Mouse (Mus musculus) 3134 (cell line): ENCODE measurements around the gene Kdelr1.
"Not testable (repeated sequence)": the region's sequence is repeated elsewhere in the genome, so short reads cannot be mapped to it uniquely, and the experiment has no call there.

Experiments used
- DNase-seq: peaks from one replicate; pipeline ENCODE4 v3.0.0-alpha.2; 2011; ENCODE audit warnings: low spot score; ENCODE audit not compliant: insufficient read length; ENCODE audit errors: extremely low read depth

The Kdelr1 gene

DNA sequence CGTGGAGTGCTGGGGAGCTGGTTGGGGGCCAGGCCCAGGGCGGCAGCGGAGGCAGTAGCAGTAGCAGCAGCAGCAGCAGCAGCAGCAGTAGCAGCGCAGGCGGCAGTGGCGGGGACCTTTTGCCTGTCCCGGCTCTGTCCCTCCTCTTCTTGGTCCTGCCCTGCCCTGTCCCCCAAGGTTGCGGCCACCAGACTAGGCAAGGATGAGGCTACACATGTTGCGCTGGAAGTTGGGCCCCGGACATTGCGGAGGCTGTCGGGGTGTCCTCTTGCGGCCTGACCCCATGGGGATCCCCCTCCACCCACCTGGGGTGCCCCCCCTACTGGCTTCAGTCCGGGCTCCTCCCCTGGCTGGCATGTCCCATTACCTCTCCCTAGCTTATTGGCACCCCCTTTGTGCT lies 2.8 kb upstream of the Kdelr1 start:
- no peak for DNase-seq

- DNase-seq = no peak
Observed at GRCm38 (mm10) chr7:45870282-45871058, 2.1 kb upstream of the Kdelr1 start.

DNA sequence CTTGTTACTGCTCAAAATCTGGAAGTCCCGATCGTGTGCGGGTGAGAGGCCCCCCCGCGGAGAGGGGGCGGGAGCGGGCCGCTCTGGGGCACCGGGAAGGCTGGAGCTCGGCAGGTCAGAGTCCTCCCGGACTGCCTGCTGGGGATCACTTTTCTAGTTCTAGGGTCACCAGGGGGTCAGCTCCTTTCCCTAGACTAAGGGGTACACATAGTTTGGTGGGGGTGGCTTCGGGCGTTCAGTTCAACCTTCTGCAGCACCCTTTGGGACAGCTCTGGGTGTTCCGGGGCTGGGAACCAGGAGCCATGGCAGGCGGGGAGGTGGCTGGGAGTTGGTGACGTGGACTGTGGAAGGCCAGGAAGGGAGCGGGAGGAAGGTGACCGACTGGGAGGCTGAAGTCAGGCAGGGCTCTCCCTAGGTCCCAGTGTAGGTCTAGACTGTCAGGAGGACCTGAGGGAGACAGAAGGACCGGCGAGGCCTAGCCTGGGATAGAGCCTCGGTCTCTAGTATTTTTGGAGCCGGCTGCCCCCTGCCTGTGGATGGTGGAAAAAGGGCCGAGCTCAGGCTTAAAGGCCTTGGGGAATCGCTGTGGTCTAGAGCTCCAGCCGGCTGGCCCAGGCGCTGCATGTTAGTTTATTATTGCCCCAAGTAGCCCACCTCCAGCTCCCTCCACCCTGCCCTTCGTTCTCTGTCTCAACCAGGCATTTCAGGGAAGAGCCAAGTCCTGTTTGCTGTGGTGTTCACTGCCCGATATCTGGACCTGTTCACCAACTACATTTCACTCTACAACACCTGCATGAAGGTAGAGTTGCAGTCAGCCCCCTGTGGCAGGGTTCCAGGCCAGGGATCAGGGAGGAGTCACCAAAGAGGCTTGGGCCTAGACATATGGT lies 732 bp downstream of the Kdelr1 start:
- peak; percentile 75 for DNase-seq

DNA sequence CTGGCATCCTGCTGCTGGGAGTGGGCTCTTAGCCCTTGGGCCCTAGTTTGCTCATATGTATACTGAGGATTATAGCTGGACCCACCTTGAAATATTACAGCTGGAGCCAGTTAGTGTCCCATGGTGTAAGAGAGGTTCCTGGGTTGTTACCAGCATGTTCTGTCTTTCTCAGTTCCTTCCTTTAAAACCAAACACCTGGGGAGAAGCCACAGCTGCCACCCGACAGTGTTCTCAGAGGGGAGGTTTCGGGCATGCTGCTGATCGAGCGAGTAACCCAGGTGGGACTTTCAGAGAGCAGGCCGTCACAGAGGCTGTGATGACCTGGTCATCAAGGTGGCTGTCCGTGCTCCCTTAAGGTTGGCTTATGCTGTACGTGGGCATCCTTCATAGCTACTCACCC lies 4.3 kb downstream of the Kdelr1 start:
- no peak for DNase-seq

GRCm38 (mm10) chr7:45878278-45878677 lies 5.7 kb downstream of the Kdelr1 start, which contains the start of gene Grin2d:
Gene Grin2d (minus strand): TSS chr7:45878378.
- DNase-seq = not testable (repeated sequence)

DNA sequence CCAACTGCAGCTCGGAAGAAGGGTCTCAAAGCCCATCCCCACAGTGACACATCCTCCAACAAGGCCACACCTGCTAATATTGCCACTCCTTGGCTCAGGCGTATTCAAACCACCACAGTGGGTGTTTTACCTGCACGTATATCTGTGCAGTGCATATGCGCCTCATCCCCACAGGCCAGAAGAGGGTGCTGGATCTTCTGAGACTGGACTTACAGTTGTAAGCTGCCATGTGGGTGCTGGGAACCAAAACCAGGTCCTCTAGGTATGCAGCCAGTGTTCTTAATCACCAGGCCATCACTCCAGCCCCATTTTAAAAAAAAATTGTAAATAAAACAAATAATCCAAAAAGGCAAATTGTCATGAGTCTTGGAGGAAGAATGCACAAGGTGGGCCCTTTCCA lies 8.0 kb downstream of the Kdelr1 start:
- no peak for DNase-seq

- no peak for DNase-seq
Observed at GRCm38 (mm10) chr7:45881011-45881410, 8.4 kb downstream of the Kdelr1 start.

- DNase-seq = no peak
Observed at GRCm38 (mm10) chr7:45887246-45887645, 14.7 kb downstream of the Kdelr1 start.

GRCm38 (mm10) chr7:45892651-45893050 lies 20.1 kb downstream of the Kdelr1 start:
- DNase-seq = no peak

- DNase-seq = no peak
Observed at GRCm38 (mm10) chr7:45895931-45896516, 23.5 kb downstream of the Kdelr1 start.

- peak; percentile 99 for DNase-seq
Observed at GRCm38 (mm10) chr7:45896517-45897257, 24.1 kb downstream of the Kdelr1 start, which contains the start of the genes Syngr4 and Tmem143. Gene Syngr4 (minus strand): TSS chr7:45896714. Gene Tmem143 (plus strand): TSS chr7:45896941.

GRCm38 (mm10) chr7:45897258-45897757 lies 24.7 kb downstream of the Kdelr1 start:
- DNase-seq = peak; percentile 81

- peak; percentile 33 for DNase-seq
Observed at GRCm38 (mm10) chr7:45898125-45898524, 25.6 kb downstream of the Kdelr1 start.

DNA sequence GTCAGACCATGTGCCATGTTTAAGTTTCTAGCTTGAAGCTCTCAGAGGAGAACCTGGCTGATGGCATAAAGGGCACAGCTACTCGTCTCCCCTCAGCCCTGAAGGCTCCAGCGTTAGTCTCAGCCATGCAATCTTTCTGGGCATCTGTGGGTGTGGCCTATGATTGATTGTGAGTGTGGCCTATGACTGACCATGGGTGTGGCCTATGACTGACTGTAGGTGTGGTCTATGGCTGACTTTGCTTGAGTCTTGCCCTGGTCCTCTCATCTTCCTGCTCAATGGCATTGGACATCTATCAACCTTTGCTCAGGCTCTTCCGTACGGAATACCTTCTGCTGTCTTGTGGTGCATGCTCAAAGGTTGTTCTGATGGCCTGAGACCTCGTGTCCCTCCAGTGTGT lies 29.0 kb downstream of the Kdelr1 start:
- no peak for DNase-seq

DNA sequence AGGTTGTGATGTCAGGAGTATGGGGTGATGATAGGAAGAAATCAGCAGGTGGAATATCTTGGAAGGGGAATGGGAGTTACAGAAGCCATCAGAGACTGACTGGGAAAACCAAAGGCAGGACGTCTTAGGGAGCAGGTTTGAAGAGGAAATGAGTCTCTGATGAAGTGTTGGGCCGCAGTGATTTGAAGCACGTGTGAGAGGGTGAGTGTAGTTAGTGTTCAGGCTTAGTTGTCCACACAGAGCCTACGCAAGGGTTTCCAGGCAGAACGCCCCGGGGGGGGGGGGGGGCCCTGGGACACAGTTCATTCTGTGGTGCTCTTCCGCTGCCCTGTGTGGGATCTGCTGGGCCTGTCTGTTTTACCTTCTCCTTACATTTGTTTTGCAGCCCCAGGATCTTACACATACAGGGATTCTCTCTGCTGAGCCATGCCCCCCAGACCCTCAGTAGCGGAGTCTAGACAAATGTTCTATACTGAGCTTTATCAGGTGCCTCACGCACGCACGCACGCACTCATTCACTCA lies 30.0 kb downstream of the Kdelr1 start:
- DNase-seq = peak; percentile 38

DNA sequence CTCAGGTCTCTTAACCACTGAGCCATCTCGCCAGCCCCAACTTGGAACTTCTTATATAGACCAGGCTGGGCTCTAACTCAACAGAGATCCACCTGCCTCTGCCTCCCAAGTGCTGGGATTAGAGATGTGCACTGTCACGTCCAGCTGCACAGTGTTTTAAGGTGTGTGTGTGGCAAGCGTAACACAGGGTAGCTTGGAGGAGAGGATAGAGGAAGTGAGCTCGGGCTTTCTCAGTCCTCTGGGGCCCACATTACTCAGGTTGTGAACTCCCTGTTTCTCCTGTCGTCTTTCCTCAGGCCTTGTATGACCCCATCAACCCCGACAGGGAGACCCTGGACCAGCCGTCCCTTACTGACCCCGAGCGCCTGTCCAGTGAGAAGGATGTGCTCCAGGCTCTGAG lies 34.0 kb downstream of the Kdelr1 start:
- no peak for DNase-seq

DNA sequence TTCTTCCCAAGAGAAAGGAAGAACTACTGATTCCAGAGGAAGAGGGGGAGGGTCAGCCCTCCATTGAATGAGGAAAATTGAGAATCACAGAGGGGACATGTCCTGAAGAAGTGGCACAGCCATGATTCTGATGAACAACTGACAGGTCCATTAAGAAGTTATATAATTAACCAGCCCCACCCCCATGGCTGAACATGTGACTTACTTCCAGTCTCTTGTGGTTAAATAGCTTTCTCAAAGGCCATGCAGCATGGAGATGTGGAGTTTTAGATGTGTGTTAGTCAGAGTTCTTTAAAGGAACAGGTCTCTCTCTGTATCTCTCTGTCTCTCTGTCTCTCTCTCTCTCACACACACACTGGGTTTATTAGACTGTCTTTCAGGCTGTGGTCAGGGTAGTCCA lies 35.8 kb downstream of the Kdelr1 start:
- DNase-seq = no peak

- no peak for DNase-seq
Observed at GRCm38 (mm10) chr7:45909145-45909544, 36.6 kb downstream of the Kdelr1 start.

DNA sequence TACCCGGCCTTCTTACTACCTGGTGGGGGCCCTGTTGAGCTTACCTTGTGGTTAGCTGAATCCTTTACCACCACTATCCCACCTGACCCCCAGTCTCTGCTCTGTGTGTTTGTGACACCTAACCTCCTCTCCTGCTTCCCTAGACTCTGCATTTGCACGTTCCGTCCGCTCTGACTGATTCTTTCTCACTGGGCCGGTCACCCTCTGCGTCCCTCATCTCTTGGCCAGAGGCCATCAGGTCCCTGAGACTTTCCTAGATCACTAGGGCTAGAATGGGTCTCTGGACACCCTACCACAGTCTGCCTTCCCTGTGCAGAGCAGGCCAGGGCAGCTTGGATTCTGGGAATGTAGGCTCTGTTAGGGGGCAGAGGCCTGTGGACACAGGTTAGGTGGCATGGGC lies 41.5 kb downstream of the Kdelr1 start:
- no peak for DNase-seq

GRCm38 (mm10) chr7:45915011-45915410 lies 42.4 kb downstream of the Kdelr1 start:
- no peak for DNase-seq
